Mouse (Mus musculus) erythroblast, embryonic 14.5 days (primary cell): Measurements from ENCODE around the gene Prune2.

Experiments
- GATA1 ChIP-seq: IDR thresholded peaks from 2 replicates; pipeline ENCODE4 v1.6.1; 2012; ENCODE audit warnings: low read length, inconsistent platforms, mixed read lengths
- TAL1 ChIP-seq: IDR thresholded peaks from 3 replicates; pipeline ENCODE4 v1.6.1; 2012; ENCODE audit warnings: low read length, inconsistent platforms, mixed read lengths

DNA sequence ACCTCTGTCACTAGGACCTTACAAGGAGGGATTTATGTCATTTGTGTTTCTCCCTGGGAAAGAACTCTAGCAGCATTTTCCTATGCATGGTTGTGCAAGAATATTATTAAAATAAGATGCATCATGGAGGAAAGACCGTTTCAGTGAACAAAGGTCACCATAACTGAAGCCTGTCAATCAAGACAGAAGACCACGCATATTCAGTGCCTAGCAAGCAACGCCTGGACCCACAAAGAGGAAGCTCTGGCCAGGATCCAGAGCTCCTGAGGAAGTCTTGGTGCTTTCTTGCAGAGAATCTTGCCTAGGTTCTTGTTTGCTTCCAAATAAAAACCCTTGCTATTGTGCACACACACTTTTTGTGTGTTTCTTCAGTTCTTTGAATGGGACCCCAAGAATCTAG, 296.9 kb downstream of the Prune2 start:
- TF ChIP-seq GATA1: no peak
- no peak for TF ChIP-seq TAL1
